Mouse (Mus musculus) kidney, embryonic 16.5 days (tissue): ENCODE measurements around the gene Wasf1. TPM values are rescaled to one million over a fixed set of nuclear protein-coding genes. Genes with fewer than 3 reads are reported as not detected.

Experiments used
- ATAC-seq: fragments of 200-750 bp; cut with Nextera tagmentation; 2 replicates; pipeline ENCODE4 v1.8.0; 2017; ENCODE audit warnings: moderate TSS enrichment; ENCODE audit not compliant: low FRiP score, low TSS enrichment
- H3K27ac ChIP-seq: fragments of 300-500 bp; sonication (generic); 2 replicates; pipeline ENCODE4 v1.5.1; 2014; ENCODE audit warnings: low read length
- H3K27me3 ChIP-seq: fragments of 300-500 bp; sonication (generic); 2 replicates; pipeline ENCODE4 v1.6.1; 2014; ENCODE audit warnings: low read length, control low read depth, mixed read lengths; ENCODE audit not compliant: insufficient read depth
- H3K36me3 ChIP-seq: fragments of 300-500 bp; sonication (generic); 2 replicates; pipeline ENCODE4 v1.6.1; 2014; ENCODE audit warnings: low read length, control low read depth, mixed read lengths; ENCODE audit not compliant: insufficient read depth
- H3K4me1 ChIP-seq: fragments of 300-500 bp; sonication (generic); 2 replicates; pipeline ENCODE4 v1.6.1; 2014; ENCODE audit warnings: low read length, control low read depth, mixed read lengths; ENCODE audit not compliant: insufficient read depth
- H3K4me2 ChIP-seq: fragments of 300-500 bp; sonication (generic); replicated peaks from 2 replicates; pipeline ENCODE4 v1.6.1; 2014; ENCODE audit warnings: low read depth, low read length
- H3K4me3 ChIP-seq: fragments of 300-500 bp; sonication (generic); 2 replicates; pipeline ENCODE4 v1.5.1; 2014; ENCODE audit warnings: mild to moderate bottlenecking, low read length
- H3K9ac ChIP-seq: fragments of 300-500 bp; sonication (generic); replicated peaks from 2 replicates; pipeline ENCODE4 v1.6.1; 2014; ENCODE audit warnings: low read length
- H3K9me3 ChIP-seq: fragments of 300-500 bp; sonication (generic); 2 replicates; pipeline ENCODE4 v1.6.1; 2016; ENCODE audit warnings: low read length, control low read depth
- WGBS: fragments of 180-500 bp; shearing (Covaris S2); extraction: QIAGEN DNeasy Blood & Tissue Kit; methylation state at CpG from one replicate; pipeline ENCODE4 v1.1.7; 2014; 5-methylcytosine and 5-hydroxymethylcytosine counted together
- polyA plus RNA-seq: library from polyadenylated mRNA; unstranded; fragments of >200 nt; fragmentation: Nextera tagmentation; extraction: Ambion mirVana; gene quantifications from 2 replicates; pipeline ENCODE4 v1.2.1, GENCODE M21; 2015

Wasf1 gene
- polyA plus RNA-seq, 1 experiment from 2014 or later, result 17.5 TPM

DNA sequence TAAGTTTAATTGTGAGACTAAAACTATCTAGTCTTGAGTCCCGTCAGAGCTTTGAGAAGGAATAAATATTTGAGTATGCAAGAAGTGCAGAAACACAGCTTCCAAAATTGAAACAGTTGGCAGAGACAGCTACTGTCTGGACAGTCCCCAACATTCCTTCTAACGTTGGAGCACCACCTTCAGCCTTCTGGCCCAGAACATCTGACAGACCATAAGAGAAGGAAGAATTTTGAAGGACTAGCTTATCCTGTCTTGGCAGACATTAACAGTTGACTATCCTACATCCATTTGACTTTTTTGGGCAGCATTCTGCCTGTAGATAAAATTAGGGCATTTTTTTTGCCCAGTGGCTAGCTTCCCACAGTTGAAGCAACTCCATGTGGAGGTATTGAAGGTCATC, 32.0 kb downstream of the Wasf1 start:
- Histone ChIP-seq H3K27ac (no peak overlapping the region), H3K4me1 (no peaks in the 10 kb centered on the region), H3K4me3 (no peak overlapping the region), H3K36me3 (no peaks in the 10 kb centered on the region), H3K4me2 (no peak overlapping the region), H3K9me3 (no peaks in the 10 kb centered on the region), H3K9ac (no peak overlapping the region), H3K27me3 (no peaks in the 10 kb centered on the region)
- no peak for ATAC-seq
- WGBS, result 82% methylated on average over 2 of the region's 2 CpGs

DNA sequence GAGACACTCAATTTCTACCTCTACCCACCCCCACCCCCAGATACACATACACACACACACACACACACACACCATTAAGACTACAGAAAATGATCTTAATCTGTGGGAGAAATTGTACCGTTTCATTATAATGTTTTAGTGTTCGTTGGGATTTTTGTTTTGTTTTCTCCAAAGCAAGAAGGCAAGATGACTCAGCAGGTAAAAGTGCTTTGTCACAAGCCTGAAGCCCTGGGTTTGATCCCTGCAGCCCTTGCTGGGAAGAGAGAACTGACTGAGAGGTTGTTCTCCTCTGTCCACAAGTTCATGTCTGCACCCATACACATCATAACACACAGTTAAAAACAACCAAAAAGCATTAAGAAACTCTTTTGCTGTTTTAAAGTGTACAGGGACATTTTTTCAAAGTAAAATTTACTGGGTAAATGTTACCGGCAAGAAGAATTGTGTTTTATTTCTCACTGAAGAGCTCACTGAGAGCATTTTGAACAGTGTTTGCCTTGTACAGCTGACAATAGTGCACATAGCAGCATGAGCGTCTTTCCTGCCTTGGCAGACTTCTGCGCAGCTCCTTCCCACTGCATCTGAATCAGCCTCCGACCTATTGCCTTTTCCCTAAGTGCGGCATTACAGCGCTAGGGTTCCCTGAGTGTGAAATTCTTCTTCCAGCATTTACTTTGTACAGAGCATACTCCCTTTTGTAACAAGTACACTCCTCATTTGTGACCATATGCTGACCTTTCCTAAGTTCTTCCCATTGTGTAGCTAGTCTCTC, 35.6 kb downstream of the Wasf1 start:
- no peaks in the 10 kb centered on the region for H3K9me3 ChIP-seq
- ATAC-seq, result no peak
- H3K4me1 ChIP-seq, result no peaks in the 10 kb centered on the region
- no peak overlapping the region for H3K4me3 ChIP-seq
- no peak overlapping the region for H3K9ac ChIP-seq
- 83% methylated on average over 8 of the region's 8 CpGs for WGBS
- H3K27me3 ChIP-seq, result no peaks in the 10 kb centered on the region
- H3K4me2 ChIP-seq, result no peak overlapping the region
- H3K36me3 ChIP-seq, result 0 out of 2 replicates have a peak, but pooled peaks cover 4% of the 10 kb centered on the region
- no peak overlapping the region for H3K27ac ChIP-seq

GRCm38 (mm10) chr10:40919464-40919863, 36.2 kb downstream of the Wasf1 start:
- no peaks in the 10 kb centered on the region for H3K27me3 ChIP-seq
- no peak overlapping the region for H3K4me2 ChIP-seq
- no peak for ATAC-seq
- H3K9ac ChIP-seq, result no peak overlapping the region
- no peaks in the 10 kb centered on the region for H3K4me1 ChIP-seq
- H3K4me3 ChIP-seq, result no peak overlapping the region
- no peaks in the 10 kb centered on the region for H3K9me3 ChIP-seq
- 0 out of 2 replicates have a peak, but pooled peaks cover 4% of the 10 kb centered on the region for H3K36me3 ChIP-seq
- no peak overlapping the region for H3K27ac ChIP-seq
- WGBS, result 76% methylated on average over 6 of the region's 6 CpGs

- H3K36me3 ChIP-seq, result peaks cover 21% of the 10 kb centered on the region; the same call in 1 of the 2 replicates
- H3K4me3 ChIP-seq, result no peak overlapping the region
- H3K9ac ChIP-seq, result no peak overlapping the region
- H3K27ac ChIP-seq, result no peak overlapping the region
- H3K4me2 ChIP-seq, result no peak overlapping the region
- no peaks in the 10 kb centered on the region for H3K27me3 ChIP-seq
- no peaks in the 10 kb centered on the region for H3K9me3 ChIP-seq
- H3K4me1 ChIP-seq, result no peaks in the 10 kb centered on the region
- 93% methylated on average over 8 of the region's 8 CpGs for WGBS
- no peak for ATAC-seq
Observed at GRCm38 (mm10) chr10:40932995-40933394, 49.7 kb downstream of the Wasf1 start.

DNA sequence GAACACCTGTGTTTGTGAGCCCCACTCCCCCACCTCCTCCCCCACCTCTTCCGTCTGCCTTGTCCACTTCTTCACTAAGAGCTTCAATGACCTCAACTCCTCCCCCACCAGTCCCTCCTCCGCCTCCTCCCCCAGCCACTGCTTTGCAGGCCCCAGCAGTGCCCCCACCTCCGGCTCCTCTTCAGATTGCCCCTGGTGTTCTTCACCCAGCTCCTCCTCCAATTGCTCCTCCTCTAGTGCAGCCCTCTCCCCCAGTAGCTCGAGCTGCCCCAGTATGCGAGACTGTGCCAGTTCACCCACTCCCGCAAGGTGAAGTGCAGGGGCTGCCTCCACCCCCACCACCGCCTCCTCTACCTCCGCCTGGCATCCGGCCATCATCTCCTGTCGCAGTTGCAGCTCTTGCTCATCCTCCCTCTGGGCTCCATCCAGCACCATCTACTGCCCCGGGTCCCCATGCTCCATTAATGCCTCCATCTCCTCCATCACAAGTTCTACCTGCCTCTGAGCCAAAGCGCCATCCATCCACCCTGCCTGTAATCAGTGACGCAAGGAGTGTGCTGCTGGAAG, 53.0 kb downstream of the Wasf1 start:
- no peak overlapping the region for H3K9ac ChIP-seq
- H3K4me2 ChIP-seq, result no peak overlapping the region
- no peaks in the 10 kb centered on the region for H3K27me3 ChIP-seq
- no peaks in the 10 kb centered on the region for H3K4me1 ChIP-seq
- WGBS, result 70% methylated on average over 13 of the region's 13 CpGs
- no peaks in the 10 kb centered on the region for H3K9me3 ChIP-seq
- no peak overlapping the region for H3K4me3 ChIP-seq
- H3K27ac ChIP-seq, result no peak overlapping the region
- no peak for ATAC-seq
- H3K36me3 ChIP-seq, result peaks cover 29% of the 10 kb centered on the region

GRCm38 (mm10) chr10:40937569-40937968, 54.3 kb downstream of the Wasf1 start:
- no peak overlapping the region for H3K9ac ChIP-seq
- no peak overlapping the region for H3K4me2 ChIP-seq
- 91% methylated on average over 20 of the region's 20 CpGs for WGBS
- H3K9me3 ChIP-seq, result no peaks in the 10 kb centered on the region
- no peak overlapping the region for H3K4me3 ChIP-seq
- ATAC-seq, result no peak
- no peak overlapping the region for H3K27ac ChIP-seq
- no peaks in the 10 kb centered on the region for H3K27me3 ChIP-seq
- no peaks in the 10 kb centered on the region for H3K4me1 ChIP-seq
- H3K36me3 ChIP-seq, result peaks cover 22% of the 10 kb centered on the region

DNA sequence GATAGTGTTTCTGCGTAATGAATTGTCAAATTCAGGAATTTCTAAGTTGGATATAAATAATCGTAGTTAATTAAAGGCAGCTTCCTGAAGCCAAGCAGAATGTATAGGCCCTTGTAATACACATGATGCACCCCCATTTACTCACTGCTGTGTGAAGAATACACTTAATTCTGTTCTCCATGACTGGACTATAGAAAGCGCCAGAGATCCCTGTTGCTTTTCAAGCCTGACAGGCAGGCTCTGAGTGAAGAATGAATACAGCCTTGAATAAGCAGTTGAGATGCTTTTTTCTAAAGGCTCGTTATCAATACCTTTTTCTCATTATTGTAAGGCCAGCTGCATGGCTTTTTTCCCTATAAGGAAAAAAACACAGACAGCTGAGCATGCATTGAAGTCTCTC, 59.4 kb downstream of the Wasf1 start:
- no peaks in the 10 kb centered on the region for H3K4me1 ChIP-seq
- peaks cover 8% of the 10 kb centered on the region; the same call in 1 of the 2 replicates for H3K36me3 ChIP-seq
- no peak overlapping the region for H3K9ac ChIP-seq
- H3K4me2 ChIP-seq, result no peak overlapping the region
- H3K27me3 ChIP-seq, result no peaks in the 10 kb centered on the region
- H3K27ac ChIP-seq, result no peak overlapping the region
- 88% methylated on average over 4 of the region's 4 CpGs for WGBS
- H3K9me3 ChIP-seq, result no peaks in the 10 kb centered on the region
- no peak overlapping the region for H3K4me3 ChIP-seq
- no peak for ATAC-seq

GRCm38 (mm10) chr10:40950176-40950575, 66.9 kb downstream of the Wasf1 start:
- Histone ChIP-seq H3K4me2 (no peak overlapping the region), H3K27ac (no peak overlapping the region), H3K4me1 (no peaks in the 10 kb centered on the region), H3K4me3 (no peak overlapping the region), H3K36me3 (no peaks in the 10 kb centered on the region), H3K27me3 (no peaks in the 10 kb centered on the region), H3K9me3 (no peaks in the 10 kb centered on the region), H3K9ac (no peak overlapping the region)
- no peak for ATAC-seq
- WGBS, result 57% methylated on average over 3 of the region's 3 CpGs

GRCm38 (mm10) chr10:40956206-40956605, 72.9 kb downstream of the Wasf1 start:
- WGBS, result 89% methylated on average over 5 of the region's 5 CpGs
- Histone ChIP-seq H3K36me3 (no peaks in the 10 kb centered on the region), H3K9ac (no peak overlapping the region), H3K4me3 (no peak overlapping the region), H3K4me1 (no peaks in the 10 kb centered on the region), H3K9me3 (no peaks in the 10 kb centered on the region), H3K27me3 (no peaks in the 10 kb centered on the region), H3K27ac (no peak overlapping the region), H3K4me2 (no peak overlapping the region)
- ATAC-seq, result no peak

DNA sequence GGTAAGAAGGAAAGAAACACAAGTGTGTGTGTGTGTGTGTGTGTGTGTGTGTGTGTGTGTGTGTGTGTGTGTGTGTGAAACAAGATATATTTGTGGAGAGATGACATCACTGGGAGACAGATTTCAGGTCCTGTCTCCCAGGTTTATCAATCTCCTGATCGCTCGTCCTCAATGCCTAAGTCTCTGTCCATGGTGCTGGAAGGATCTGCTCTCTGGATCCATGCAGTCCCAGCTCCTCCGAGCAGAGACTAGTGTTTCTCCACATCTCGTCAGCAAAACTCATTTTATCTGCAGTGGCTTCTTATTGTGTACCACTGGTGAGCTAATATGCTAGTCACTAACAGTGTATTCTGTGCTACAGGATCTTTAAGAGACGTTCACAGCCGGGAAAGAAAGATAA, 78.1 kb downstream of the Wasf1 start:
- Histone ChIP-seq H3K9me3 (no peaks in the 10 kb centered on the region), H3K27me3 (no peaks in the 10 kb centered on the region), H3K36me3 (no peaks in the 10 kb centered on the region), H3K4me3 (no peak overlapping the region), H3K27ac (no peak overlapping the region), H3K9ac (no peak overlapping the region), H3K4me1 (no peaks in the 10 kb centered on the region), H3K4me2 (no peak overlapping the region)
- WGBS, result 48% methylated on average over 6 of the region's 6 CpGs
- no peak for ATAC-seq
